Mouse (Mus musculus) layer of hippocampus, postnatal 25 days (tissue): ENCODE results near the gene Klhl12. TPM values are rescaled to one million over a fixed set of nuclear protein-coding genes. Genes with fewer than 3 reads are reported as not detected.
"Not testable (repeated sequence)": the region's sequence is repeated elsewhere in the genome, so short reads cannot be mapped to it uniquely, and the experiment has no call there.

Experiments
- DNase-seq, 2 experiments: peaks; one replicate each; pipeline ENCODE4 v3.0.0; 2022; ENCODE audit warnings: mixed read lengths in 2 of 2, low spot score in 1 of 2; ENCODE audit errors: extremely low spot score in 1 of 2
- total RNA-seq, 2 experiments: library from RNA; stranded (reverse); gene quantifications; 2 replicates each; pipeline ENCODE4 v1.2.3; 2021

The Klhl12 gene
- total RNA-seq, 2 experiments from 2014 or later = 40.2 to 43.8 TPM

GRCm38 (mm10) chr1:134513312-134513860, 58.1 kb downstream of the Klhl12 start:
- DNase-seq = no peak

GRCm38 (mm10) chr1:134513876-134514590, 58.7 kb downstream of the Klhl12 start:
- no peak for DNase-seq

GRCm38 (mm10) chr1:134515891-134516290, 60.6 kb downstream of the Klhl12 start:
- DNase-seq = no peak

GRCm38 (mm10) chr1:134516491-134517198, 61.3 kb downstream of the Klhl12 start:
- no peak for DNase-seq

- DNase-seq = not testable (repeated sequence)
Measured at GRCm38 (mm10) chr1:134517841-134518240, 62.5 kb downstream of the Klhl12 start.

GRCm38 (mm10) chr1:134518677-134519076, 63.3 kb downstream of the Klhl12 start:
- DNase-seq = peak; percentile 53 to 83

- DNase-seq = not testable (repeated sequence)
Measured at GRCm38 (mm10) chr1:134519201-134519600, 63.9 kb downstream of the Klhl12 start.

- no peak for DNase-seq
Measured at GRCm38 (mm10) chr1:134520001-134520721, 64.8 kb downstream of the Klhl12 start.

GRCm38 (mm10) chr1:134521163-134521562, 65.8 kb downstream of the Klhl12 start:
- DNase-seq = no peak

- no peak for DNase-seq
Measured at GRCm38 (mm10) chr1:134522325-134522724, 67.0 kb downstream of the Klhl12 start.

GRCm38 (mm10) chr1:134524424-134524823, 69.1 kb downstream of the Klhl12 start:
- no peak for DNase-seq

- no peak for DNase-seq
Measured at GRCm38 (mm10) chr1:134525015-134525414, 69.7 kb downstream of the Klhl12 start.

- DNase-seq = no peak
Measured at GRCm38 (mm10) chr1:134526752-134527151, 71.4 kb downstream of the Klhl12 start.

GRCm38 (mm10) chr1:134530618-134531017, 75.3 kb downstream of the Klhl12 start:
- DNase-seq = peak in 1 of 2 experiments; percentile 16

- not testable (repeated sequence) for DNase-seq
Measured at GRCm38 (mm10) chr1:134533710-134534109, 78.4 kb downstream of the Klhl12 start.

GRCm38 (mm10) chr1:134535054-134535453, 79.7 kb downstream of the Klhl12 start:
- no peak for DNase-seq

GRCm38 (mm10) chr1:134535513-134535912, 80.2 kb downstream of the Klhl12 start:
- no peak for DNase-seq

GRCm38 (mm10) chr1:134540610-134541009, 85.3 kb downstream of the Klhl12 start:
- DNase-seq = no peak
